Mouse (Mus musculus) myocyte (in vitro differentiated cells): ENCODE results near the gene Ppp1r15a.

ENCODE experiments used
- E2F4 ChIP-seq: IDR thresholded peaks from one replicate; pipeline ENCODE4 v1.6.1; 2011; ENCODE audit warnings: mild to moderate bottlenecking, control low read depth, moderate library complexity; ENCODE audit not compliant: insufficient read depth
- POLR2A ChIP-seq: IDR thresholded peaks from one replicate; pipeline ENCODE4 v1.6.1; 2011; ENCODE audit warnings: low read depth, mild to moderate bottlenecking, control low read depth, moderate library complexity; ENCODE audit not compliant: insufficient read length
- TCF3 ChIP-seq: IDR thresholded peaks from one replicate; pipeline ENCODE4 v1.6.1; 2011; ENCODE audit warnings: low read depth, control low read depth; ENCODE audit not compliant: insufficient read length

- no peak for TF ChIP-seq TCF3
- no peak for TF ChIP-seq POLR2A
- no peak for TF ChIP-seq E2F4
Measured at GRCm38 (mm10) chr7:45481374-45481927, 44.6 kb downstream of the Ppp1r15a start, which contains the start of gene Tulp2.
